Mouse (Mus musculus) mouse trophoblast stem cell (cell line): ENCODE data around the gene Ptch2.

Source experiments
- in situ Hi-C, 2 experiments: fragments of 300-500 bp; cut with MseI, MboI; formaldehyde crosslinking; loops; 2 replicates in 1 of 2; 3 replicates in 1 of 2; pipeline ENCODE4 v1.15.1; 2025

The Ptch2 gene

DNA sequence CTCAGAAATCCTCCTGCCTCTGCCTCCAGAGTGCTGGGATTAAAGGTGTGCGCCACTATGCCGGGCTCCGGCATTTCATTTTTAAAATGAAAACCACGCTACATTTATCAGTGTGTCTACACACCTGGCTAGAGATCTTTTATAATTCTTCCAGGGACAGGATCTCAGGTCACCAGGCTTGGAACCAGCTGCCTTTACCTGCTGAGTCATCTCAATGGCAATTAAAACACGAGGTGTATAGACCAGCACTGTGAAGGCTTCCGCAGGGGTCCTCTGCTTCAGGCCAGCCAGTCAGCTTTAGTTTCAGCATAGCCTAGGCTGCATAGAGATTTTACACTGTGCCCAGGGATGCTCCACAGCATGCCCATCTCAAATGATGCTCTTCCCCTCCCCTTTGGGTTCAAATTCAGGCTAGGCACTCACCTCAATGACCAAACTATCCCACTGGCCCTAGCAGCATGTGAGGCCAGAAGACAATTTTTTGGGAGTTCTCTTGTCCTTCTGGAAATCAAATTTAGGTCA lies 54.4 kb downstream of the Ptch2 start:
- in situ Hi-C loops = no loop called here

DNA sequence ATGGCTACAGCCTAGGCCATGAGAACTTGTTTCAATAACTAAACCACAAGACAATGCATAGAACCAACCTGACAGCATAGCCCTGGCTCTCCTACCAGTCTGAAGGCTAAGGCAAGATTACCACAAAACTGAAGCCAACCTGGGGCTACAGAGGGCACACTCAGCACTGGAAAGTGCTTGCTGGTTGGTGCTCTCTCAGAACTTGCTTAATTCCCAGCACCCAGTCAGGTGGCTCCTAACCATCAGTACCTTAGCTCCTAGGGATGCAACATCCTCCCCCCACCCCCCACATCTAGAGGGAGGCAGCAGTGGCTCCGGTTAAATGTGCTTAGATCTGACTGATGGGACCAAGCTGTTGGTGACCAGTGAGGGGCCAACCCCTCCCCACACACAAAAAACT lies 55.5 kb downstream of the Ptch2 start:
- in situ Hi-C loops = no loop called here

DNA sequence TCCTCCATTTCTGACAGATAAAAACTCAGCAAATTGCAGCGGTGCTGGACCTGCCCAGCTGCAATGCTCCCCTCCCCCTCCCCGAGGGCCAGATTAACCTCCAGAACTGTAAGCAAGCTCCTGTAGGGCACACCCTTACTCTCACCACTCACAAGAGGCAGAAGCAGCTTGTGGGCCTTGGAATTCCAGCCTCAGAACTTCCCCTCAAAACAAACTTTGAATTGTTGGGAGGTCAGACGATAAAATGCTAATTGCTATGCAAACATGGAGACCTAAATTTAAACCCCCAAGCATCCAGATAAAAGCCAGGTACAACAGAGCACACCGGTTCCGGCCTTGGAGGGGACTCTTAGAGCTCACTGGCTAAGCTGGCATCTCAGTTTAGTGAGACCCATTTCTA lies 56.8 kb downstream of the Ptch2 start:
- in situ Hi-C loops = no loop called here

DNA sequence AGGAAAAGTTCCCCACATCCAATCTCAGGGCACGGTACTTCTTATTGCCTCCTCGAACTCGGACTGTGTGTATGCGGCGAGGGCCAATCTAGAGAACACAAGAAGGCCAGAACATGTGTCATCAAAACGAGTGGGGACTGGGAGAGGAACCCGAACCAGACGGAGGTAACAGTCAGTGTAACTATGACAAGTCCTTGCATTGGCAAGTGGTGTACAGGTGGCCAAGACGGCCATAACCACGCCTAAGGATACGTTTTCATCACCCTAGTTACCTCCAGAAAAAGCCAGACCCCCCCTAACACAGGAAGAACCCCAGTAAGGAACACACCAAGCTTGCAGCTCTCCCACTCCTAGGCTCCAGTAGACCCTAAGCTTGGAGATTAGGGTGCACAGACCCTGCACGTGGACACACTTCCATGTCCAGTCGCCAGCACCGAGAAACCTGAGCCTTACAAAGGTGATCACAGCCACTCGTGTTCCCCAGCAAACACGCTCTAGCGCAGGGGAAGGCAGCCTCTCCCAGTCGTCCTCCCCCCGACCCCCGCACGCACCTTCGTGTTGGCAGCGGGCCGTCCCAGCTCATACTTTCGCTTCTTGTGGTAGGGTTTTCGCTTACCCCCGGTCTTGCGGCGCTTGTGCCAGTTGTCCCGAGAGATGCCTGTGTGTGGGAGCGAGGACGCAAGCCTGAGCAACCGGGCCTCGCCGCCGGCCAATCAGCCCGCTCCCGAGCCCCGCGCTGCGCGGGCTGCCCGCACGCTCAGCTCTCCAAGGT lies 59.3 kb downstream of the Ptch2 start:
- in situ Hi-C loops = no loop called here

DNA sequence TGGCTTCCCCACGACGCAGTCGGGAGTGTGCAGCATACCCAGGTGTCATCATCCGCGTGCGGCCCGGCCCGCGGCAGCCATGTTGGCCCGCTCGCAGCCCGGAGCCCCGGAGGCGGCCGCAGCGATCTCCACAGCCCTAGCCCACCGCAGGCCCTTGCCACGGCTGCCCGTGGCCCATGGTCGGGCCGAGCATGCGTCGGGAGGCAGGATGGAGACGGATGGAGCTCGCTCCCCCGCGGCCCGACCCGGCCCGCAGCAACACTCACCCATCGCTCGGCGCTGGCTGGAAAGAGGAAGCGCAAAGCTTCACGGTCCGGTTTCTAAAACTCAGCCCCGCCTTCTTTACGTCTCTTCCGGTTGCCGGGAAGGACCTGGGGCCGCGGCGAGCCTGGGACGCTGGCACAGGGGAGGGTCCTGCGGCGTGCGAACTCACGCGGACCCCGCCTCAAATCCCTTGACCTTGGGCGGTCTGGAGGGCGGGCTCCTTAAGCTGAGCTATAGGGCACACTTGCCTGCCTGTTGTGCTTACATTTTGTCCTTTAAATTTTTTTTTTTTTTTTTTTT lies 60.0 kb downstream of the Ptch2 start, which contains the start of gene Rps8:
TSS of gene Rps8 (minus strand) at position 452 of the 564 bp plus-strand sequence.
- in situ Hi-C loops = no loop called here

DNA sequence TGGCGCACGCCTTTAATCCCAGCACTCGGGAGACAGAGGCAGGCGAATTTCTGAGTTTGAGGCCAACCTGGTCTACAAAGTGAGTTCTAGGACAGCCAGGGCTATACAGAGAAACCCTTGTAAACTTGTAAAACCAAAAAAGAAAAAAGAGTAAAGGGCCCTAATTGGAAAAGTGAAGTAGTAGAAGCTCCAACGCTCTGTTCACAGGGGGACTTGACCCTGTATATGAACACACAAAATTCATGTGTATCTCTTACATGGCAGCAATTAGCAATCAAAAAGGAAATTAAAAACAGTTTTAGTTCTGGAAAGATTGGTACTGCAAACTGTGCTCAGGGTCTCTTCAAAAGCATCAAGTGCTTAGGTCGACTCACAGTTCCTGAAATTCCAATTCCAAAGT lies 60.5 kb downstream of the Ptch2 start:
- in situ Hi-C loops = no loop called here

DNA sequence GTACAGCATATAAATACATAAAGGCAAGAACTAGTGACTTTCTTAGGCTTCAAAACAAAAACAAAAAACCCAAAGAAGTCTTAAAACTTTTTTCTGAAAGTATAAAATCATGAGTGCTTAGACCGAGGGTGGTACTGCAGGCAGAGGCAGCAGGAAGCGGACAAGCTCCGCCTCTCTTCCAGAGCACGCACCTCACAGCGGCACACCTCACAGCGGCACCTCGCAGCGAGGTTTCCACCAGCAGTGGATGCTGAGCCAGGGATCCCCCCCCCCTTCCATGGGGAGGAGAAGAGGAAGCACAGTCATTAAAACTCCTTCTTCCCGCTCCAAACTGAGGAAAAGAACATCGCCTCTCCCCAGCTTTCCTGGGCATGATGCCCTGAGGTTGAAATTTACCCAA lies 63.8 kb downstream of the Ptch2 start:
- in situ Hi-C loops = no loop called here

DNA sequence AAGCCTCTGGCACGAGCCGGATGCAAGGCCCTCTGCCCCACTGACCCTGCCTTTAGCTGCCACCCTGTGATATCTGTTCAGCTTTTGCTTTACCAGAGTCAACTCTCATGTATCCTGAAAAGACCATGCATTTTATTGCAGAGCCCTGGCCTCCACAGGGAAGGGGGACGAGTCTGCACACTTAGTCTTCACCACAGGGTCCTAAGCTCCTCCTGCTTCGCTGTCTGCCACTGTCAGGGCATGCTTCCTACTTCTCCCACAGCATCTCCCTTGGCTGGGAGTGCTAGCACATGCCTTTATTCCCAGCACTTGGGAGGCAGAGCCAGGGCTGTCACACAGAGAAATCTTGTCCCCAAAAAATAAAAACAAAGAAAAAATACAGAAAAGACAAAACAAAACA lies 65.3 kb downstream of the Ptch2 start:
- in situ Hi-C loops = no loop called here
